Mouse (Mus musculus): ENCODE results near the gene Tmem50a. TPM values are rescaled to one million over a fixed set of nuclear protein-coding genes. Genes with fewer than 3 reads are reported as not detected.

Gene Tmem50a
- polyA plus RNA-seq, 1 experiment from 2014 or later: 207 TPM

GRCm38 (mm10) chr4:134892096-134892495 is 22.7 kb downstream of the Tmem50a start:
- H3K27me3 ChIP-seq (ENCODE audit: control insufficient read depth, insufficient read depth, low read length): no peaks in the 10 kb centered on the region
- ATAC-seq (ENCODE audit: low read depth): no peak
- H3K9ac ChIP-seq (replicated peaks; ENCODE audit: low read depth, low read length): no peak overlapping the region
- peaks cover 13% of the 10 kb centered on the region for H3K36me3 ChIP-seq (ENCODE audit: control insufficient read depth, insufficient read depth, low read length)
- H3K4me2 ChIP-seq (ENCODE audit: low read depth, low read length): no peak overlapping the region
- 76% methylated on average over 6 of the region's 6 CpGs for WGBS
- H3K9me3 ChIP-seq (ENCODE audit: control insufficient read depth, low read length): no peaks in the 10 kb centered on the region
- H3K4me1 ChIP-seq (ENCODE audit: control insufficient read depth, insufficient read depth, low read length): no peaks in the 10 kb centered on the region
- H3K27ac ChIP-seq (ENCODE audit: low read depth, low read length): no peak overlapping the region
- no peak overlapping the region for H3K4me3 ChIP-seq (ENCODE audit: low read depth, low read length)

DNA sequence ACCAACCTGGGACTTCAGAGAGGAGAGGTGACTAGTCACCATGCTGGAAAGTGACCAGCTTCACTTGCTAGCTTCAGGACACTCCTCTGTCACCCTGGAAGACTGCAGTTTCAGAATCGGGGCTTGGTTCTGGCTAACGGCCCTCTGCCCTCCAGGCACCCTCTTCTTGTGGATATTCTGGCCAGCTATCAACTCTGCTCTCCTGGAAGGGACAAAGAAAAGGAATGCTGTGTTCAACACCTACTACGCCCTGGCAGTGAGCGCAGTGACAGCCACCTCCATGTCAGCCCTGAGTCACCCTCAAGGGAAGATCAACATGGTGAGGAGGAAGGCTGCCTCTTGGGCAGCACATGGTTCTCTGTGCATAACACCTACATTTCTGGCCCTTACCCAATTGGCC is 30.5 kb downstream of the Tmem50a start:
- 88% methylated on average over 4 of the region's 4 CpGs for whole genome bisulfite sequencing
- no peaks in the 10 kb centered on the region for H3K36me3 ChIP-seq (ENCODE audit: control insufficient read depth, insufficient read depth, low read length)
- H3K9me3 ChIP-seq (ENCODE audit: control insufficient read depth, low read length): no peaks in the 10 kb centered on the region
- H3K4me2 ChIP-seq (ENCODE audit: low read depth, low read length): no peak overlapping the region
- H3K4me1 ChIP-seq (ENCODE audit: control insufficient read depth, insufficient read depth, low read length): peaks cover 1% of the 10 kb centered on the region; the same call in 1 of the 2 replicates
- no peak overlapping the region for H3K4me3 ChIP-seq (ENCODE audit: low read depth, low read length)
- no peaks in the 10 kb centered on the region for H3K27me3 ChIP-seq (ENCODE audit: control insufficient read depth, insufficient read depth, low read length)
- no peak overlapping the region for H3K9ac ChIP-seq (replicated peaks; ENCODE audit: low read depth, low read length)
- no peak for ATAC-seq (ENCODE audit: low read depth)
- H3K27ac ChIP-seq (ENCODE audit: low read depth, low read length): no peak overlapping the region

DNA sequence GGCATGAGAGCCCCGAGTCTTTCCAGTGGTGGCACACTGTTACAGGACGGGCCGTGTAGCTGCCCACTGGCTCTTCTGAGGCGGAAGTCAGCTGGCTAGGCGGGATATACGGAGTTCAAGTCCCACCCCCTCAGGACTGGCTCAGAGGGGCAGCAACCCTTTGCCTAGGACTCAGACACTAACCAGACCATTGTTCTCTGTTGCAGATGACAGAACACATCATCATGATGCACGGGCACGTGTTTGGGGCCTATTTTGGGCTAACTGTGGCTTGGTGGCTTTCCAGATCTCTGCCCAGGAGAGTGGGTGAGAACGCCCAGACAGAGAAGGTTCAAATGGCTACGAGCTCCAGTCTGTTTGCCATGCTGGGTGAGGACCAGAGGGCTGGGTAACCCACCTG is 31.0 kb downstream of the Tmem50a start:
- Histone ChIP-seq H3K4me1 (ENCODE audit: control insufficient read depth, insufficient read depth, low read length) (peaks cover 3% of the 10 kb centered on the region; the same call in 1 of the 2 replicates), H3K9ac (replicated peaks; ENCODE audit: low read depth, low read length) (no peak overlapping the region), H3K27ac (ENCODE audit: low read depth, low read length) (no peak overlapping the region), H3K4me3 (ENCODE audit: low read depth, low read length) (no peak overlapping the region), H3K36me3 (ENCODE audit: control insufficient read depth, insufficient read depth, low read length) (no peaks in the 10 kb centered on the region), H3K4me2 (ENCODE audit: low read depth, low read length) (no peak overlapping the region), H3K27me3 (ENCODE audit: control insufficient read depth, insufficient read depth, low read length) (no peaks in the 10 kb centered on the region), H3K9me3 (ENCODE audit: control insufficient read depth, low read length) (no peaks in the 10 kb centered on the region)
- 91% methylated on average over 10 of the region's 10 CpGs for WGBS
- ATAC-seq (ENCODE audit: low read depth): no peak

GRCm38 (mm10) chr4:134883266-134883665 is 31.6 kb downstream of the Tmem50a start:
- no peak overlapping the region for H3K9ac ChIP-seq (replicated peaks; ENCODE audit: low read depth, low read length)
- H3K27ac ChIP-seq (ENCODE audit: low read depth, low read length): no peak overlapping the region
- H3K4me1 ChIP-seq (ENCODE audit: control insufficient read depth, insufficient read depth, low read length): peaks cover 3% of the 10 kb centered on the region; the same call in 1 of the 2 replicates
- no peak overlapping the region for H3K4me2 ChIP-seq (ENCODE audit: low read depth, low read length)
- H3K4me3 ChIP-seq (ENCODE audit: low read depth, low read length): no peak overlapping the region
- H3K27me3 ChIP-seq (ENCODE audit: control insufficient read depth, insufficient read depth, low read length): no peaks in the 10 kb centered on the region
- no peaks in the 10 kb centered on the region for H3K9me3 ChIP-seq (ENCODE audit: control insufficient read depth, low read length)
- 32% methylated on average over 7 of the region's 7 CpGs for WGBS
- no peak for ATAC-seq (ENCODE audit: low read depth)
- H3K36me3 ChIP-seq (ENCODE audit: control insufficient read depth, insufficient read depth, low read length): no peaks in the 10 kb centered on the region

DNA sequence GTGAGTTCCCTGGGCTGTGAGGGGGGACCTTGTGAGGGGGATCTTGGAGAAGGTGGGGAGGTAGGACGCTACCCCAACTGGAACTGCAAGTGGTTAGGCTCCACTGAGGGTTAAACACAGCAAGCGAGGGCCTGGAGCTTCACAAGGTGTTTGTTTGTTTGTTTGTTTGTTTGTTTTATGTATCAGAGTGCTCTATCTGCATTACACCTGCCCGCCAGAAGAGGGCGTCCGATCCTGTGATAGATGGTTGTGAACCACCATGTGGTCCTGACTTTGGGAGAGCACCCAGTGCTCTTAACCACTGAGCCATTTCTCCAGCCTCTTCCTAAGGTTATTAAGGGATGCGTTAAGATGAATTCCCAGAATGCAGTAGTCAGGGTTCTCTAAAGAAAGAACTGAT is 34.8 kb downstream of the Tmem50a start:
- peak overlapping the region; percentile 43; the same call in 1 of the 2 replicates for H3K4me2 ChIP-seq (ENCODE audit: low read depth, low read length)
- H3K4me3 ChIP-seq (ENCODE audit: low read depth, low read length): no peak overlapping the region
- peaks cover 3% of the 10 kb centered on the region; the same call in 1 of the 2 replicates for H3K4me1 ChIP-seq (ENCODE audit: control insufficient read depth, insufficient read depth, low read length)
- no peaks in the 10 kb centered on the region for H3K9me3 ChIP-seq (ENCODE audit: control insufficient read depth, low read length)
- H3K9ac ChIP-seq (replicated peaks; ENCODE audit: low read depth, low read length): no peak overlapping the region
- H3K36me3 ChIP-seq (ENCODE audit: control insufficient read depth, insufficient read depth, low read length): no peaks in the 10 kb centered on the region
- ATAC-seq (ENCODE audit: low read depth): no peak
- no peak overlapping the region for H3K27ac ChIP-seq (ENCODE audit: low read depth, low read length)
- 41% methylated on average over 6 of the region's 6 CpGs for WGBS
- no peaks in the 10 kb centered on the region for H3K27me3 ChIP-seq (ENCODE audit: control insufficient read depth, insufficient read depth, low read length)

GRCm38 (mm10) chr4:134879410-134879981 is 35.3 kb downstream of the Tmem50a start:
- ATAC-seq (ENCODE audit: low read depth): no peak
- peak overlapping the region; percentile 43 for H3K4me2 ChIP-seq (ENCODE audit: low read depth, low read length)
- H3K27ac ChIP-seq (ENCODE audit: low read depth, low read length): no peak overlapping the region
- no peaks in the 10 kb centered on the region for H3K36me3 ChIP-seq (ENCODE audit: control insufficient read depth, insufficient read depth, low read length)
- no peaks in the 10 kb centered on the region for H3K9me3 ChIP-seq (ENCODE audit: control insufficient read depth, low read length)
- peak overlapping the region; percentile 4; the same call in 1 of the 2 replicates for H3K4me3 ChIP-seq (ENCODE audit: low read depth, low read length)
- no peaks in the 10 kb centered on the region for H3K27me3 ChIP-seq (ENCODE audit: control insufficient read depth, insufficient read depth, low read length)
- WGBS: 3% methylated on average over 17 of the region's 17 CpGs
- no peak overlapping the region for H3K9ac ChIP-seq (replicated peaks; ENCODE audit: low read depth, low read length)
- peaks cover 3% of the 10 kb centered on the region; the same call in 1 of the 2 replicates for H3K4me1 ChIP-seq (ENCODE audit: control insufficient read depth, insufficient read depth, low read length)

- Histone ChIP-seq H3K27ac (ENCODE audit: low read depth, low read length) (no peak overlapping the region), H3K4me1 (ENCODE audit: control insufficient read depth, insufficient read depth, low read length) (peaks cover 3% of the 10 kb centered on the region; the same call in 1 of the 2 replicates), H3K9me3 (ENCODE audit: control insufficient read depth, low read length) (no peaks in the 10 kb centered on the region), H3K4me2 (ENCODE audit: low read depth, low read length) (no peak overlapping the region), H3K36me3 (ENCODE audit: control insufficient read depth, insufficient read depth, low read length) (no peaks in the 10 kb centered on the region), H3K9ac (replicated peaks; ENCODE audit: low read depth, low read length) (no peak overlapping the region), H3K4me3 (ENCODE audit: low read depth, low read length) (no peak overlapping the region), H3K27me3 (ENCODE audit: control insufficient read depth, insufficient read depth, low read length) (no peaks in the 10 kb centered on the region)
- ATAC-seq (ENCODE audit: low read depth): no peak
- WGBS: 86% methylated on average over 9 of the region's 9 CpGs
Measured at GRCm38 (mm10) chr4:134876171-134876570, 38.7 kb downstream of the Tmem50a start.

DNA sequence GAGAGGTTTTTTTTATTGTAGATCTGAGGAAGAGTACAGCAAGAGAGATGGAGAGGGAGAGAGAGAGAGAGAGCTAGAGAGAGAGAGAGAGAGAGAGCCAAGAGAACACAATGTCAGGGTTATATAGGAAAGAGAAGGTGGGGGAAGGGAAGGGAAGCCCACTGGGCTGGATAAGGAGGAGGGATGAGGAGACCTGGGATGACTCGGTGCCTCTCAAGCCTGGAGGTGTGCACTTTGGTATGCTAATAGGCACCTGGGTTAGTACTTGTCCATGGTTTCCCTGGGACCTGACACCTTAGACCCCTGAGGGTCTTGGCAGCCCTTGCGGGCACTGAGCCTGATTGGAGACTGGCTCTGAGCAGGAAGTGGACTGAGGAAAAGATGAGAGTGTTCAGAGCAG is 42.9 kb downstream of the Tmem50a start:
- no peaks in the 10 kb centered on the region for H3K4me1 ChIP-seq (ENCODE audit: control insufficient read depth, insufficient read depth, low read length)
- no peak overlapping the region for H3K4me2 ChIP-seq (ENCODE audit: low read depth, low read length)
- no peak for ATAC-seq (ENCODE audit: low read depth)
- H3K4me3 ChIP-seq (ENCODE audit: low read depth, low read length): no peak overlapping the region
- no peak overlapping the region for H3K27ac ChIP-seq (ENCODE audit: low read depth, low read length)
- H3K36me3 ChIP-seq (ENCODE audit: control insufficient read depth, insufficient read depth, low read length): no peaks in the 10 kb centered on the region
- H3K27me3 ChIP-seq (ENCODE audit: control insufficient read depth, insufficient read depth, low read length): 0 out of 2 replicates have a peak, but pooled peaks cover 2% of the 10 kb centered on the region
- 47% methylated on average over 2 of the region's 2 CpGs for WGBS
- H3K9me3 ChIP-seq (ENCODE audit: control insufficient read depth, low read length): no peaks in the 10 kb centered on the region
- H3K9ac ChIP-seq (replicated peaks; ENCODE audit: low read depth, low read length): no peak overlapping the region

DNA sequence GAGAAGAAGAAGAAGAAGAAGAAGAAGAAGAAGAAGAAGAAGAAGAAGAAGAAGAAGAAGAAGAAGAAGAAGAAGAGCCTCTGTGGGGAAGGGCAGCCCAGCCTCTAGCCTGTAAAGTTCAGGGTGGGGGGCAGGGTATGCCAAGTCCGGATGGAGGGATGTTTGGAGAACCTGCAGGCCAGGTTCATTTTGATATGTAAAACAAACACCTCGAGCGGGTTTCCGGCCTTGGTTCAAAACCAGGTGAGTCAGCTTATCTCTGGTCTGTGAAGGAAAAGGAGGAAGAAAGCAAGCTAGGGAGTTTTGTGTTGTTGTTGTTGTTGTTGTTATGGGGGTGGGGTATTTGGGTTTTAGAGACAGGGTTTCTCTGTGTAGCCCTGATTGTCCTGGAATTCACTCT is 43.3 kb downstream of the Tmem50a start:
- H3K27ac ChIP-seq (ENCODE audit: low read depth, low read length): no peak overlapping the region
- H3K9ac ChIP-seq (replicated peaks; ENCODE audit: low read depth, low read length): no peak overlapping the region
- H3K27me3 ChIP-seq (ENCODE audit: control insufficient read depth, insufficient read depth, low read length): 0 out of 2 replicates have a peak, but pooled peaks cover 2% of the 10 kb centered on the region
- 41% methylated on average over 4 of the region's 4 CpGs for WGBS
- no peak overlapping the region for H3K4me2 ChIP-seq (ENCODE audit: low read depth, low read length)
- no peaks in the 10 kb centered on the region for H3K9me3 ChIP-seq (ENCODE audit: control insufficient read depth, low read length)
- no peaks in the 10 kb centered on the region for H3K36me3 ChIP-seq (ENCODE audit: control insufficient read depth, insufficient read depth, low read length)
- no peak overlapping the region for H3K4me3 ChIP-seq (ENCODE audit: low read depth, low read length)
- no peaks in the 10 kb centered on the region for H3K4me1 ChIP-seq (ENCODE audit: control insufficient read depth, insufficient read depth, low read length)
- ATAC-seq (ENCODE audit: low read depth): no peak
